Mouse (Mus musculus) heart, embryonic 12.5 days (tissue): ENCODE results near the gene Nudc. TPM values are rescaled to one million over a fixed set of nuclear protein-coding genes. Genes with fewer than 3 reads are reported as not detected.

Experiments
- ATAC-seq: fragments of 200-750 bp; cut with Nextera tagmentation; 2 replicates; pipeline ENCODE4 v1.8.0; 2017; ENCODE audit warnings: moderate TSS enrichment, moderate library complexity; ENCODE audit not compliant: insufficient number of reproducible peaks, low FRiP score
- H3K27ac ChIP-seq: fragments of 300-500 bp; sonication (generic); 2 replicates; pipeline ENCODE4 v1.5.1; 2016; ENCODE audit warnings: mild to moderate bottlenecking, moderate library complexity; ENCODE audit not compliant: poor library complexity, severe bottlenecking
- H3K27me3 ChIP-seq: fragments of 300-500 bp; sonication (generic); replicated peaks from 2 replicates; pipeline ENCODE4 v1.6.1; 2016; ENCODE audit warnings: mild to moderate bottlenecking, moderate library complexity
- H3K36me3 ChIP-seq: fragments of 300-500 bp; sonication (generic); 2 replicates; pipeline ENCODE4 v1.6.1; 2016; ENCODE audit warnings: mild to moderate bottlenecking, moderate library complexity
- H3K4me1 ChIP-seq: fragments of 300-500 bp; sonication (generic); replicated peaks from 2 replicates; pipeline ENCODE4 v1.6.1; 2016; ENCODE audit warnings: mild to moderate bottlenecking
- H3K4me2 ChIP-seq: fragments of 300-500 bp; sonication (generic); 2 replicates; pipeline ENCODE4 v1.6.1; 2016; ENCODE audit warnings: mild to moderate bottlenecking, moderate library complexity
- H3K4me3 ChIP-seq: fragments of 300-500 bp; sonication (generic); 2 replicates; pipeline ENCODE4 v1.5.1; 2016; ENCODE audit warnings: mild to moderate bottlenecking
- H3K9ac ChIP-seq: fragments of 300-500 bp; sonication (generic); 2 replicates; pipeline ENCODE4 v1.6.1; 2016; ENCODE audit warnings: mild to moderate bottlenecking, moderate library complexity
- H3K9me3 ChIP-seq: fragments of 300-500 bp; sonication (generic); replicated peaks from 2 replicates; pipeline ENCODE4 v1.6.1; 2016; ENCODE audit warnings: mild to moderate bottlenecking, moderate library complexity
- WGBS: fragments of 180-500 bp; shearing (Covaris S2); methylation state at CpG from one replicate; pipeline ENCODE4 v1.1.7; 2016; 5-methylcytosine and 5-hydroxymethylcytosine counted together
- polyA plus RNA-seq: library from polyadenylated mRNA; unstranded; fragments of >200 nt; fragmentation: Nextera tagmentation; extraction: Ambion mirVana; gene quantifications from 2 replicates; pipeline ENCODE4 v1.2.1, GENCODE M21; 2016

Nudc gene
- polyA plus RNA-seq, 1 experiment from 2014 or later, result 261 TPM

DNA sequence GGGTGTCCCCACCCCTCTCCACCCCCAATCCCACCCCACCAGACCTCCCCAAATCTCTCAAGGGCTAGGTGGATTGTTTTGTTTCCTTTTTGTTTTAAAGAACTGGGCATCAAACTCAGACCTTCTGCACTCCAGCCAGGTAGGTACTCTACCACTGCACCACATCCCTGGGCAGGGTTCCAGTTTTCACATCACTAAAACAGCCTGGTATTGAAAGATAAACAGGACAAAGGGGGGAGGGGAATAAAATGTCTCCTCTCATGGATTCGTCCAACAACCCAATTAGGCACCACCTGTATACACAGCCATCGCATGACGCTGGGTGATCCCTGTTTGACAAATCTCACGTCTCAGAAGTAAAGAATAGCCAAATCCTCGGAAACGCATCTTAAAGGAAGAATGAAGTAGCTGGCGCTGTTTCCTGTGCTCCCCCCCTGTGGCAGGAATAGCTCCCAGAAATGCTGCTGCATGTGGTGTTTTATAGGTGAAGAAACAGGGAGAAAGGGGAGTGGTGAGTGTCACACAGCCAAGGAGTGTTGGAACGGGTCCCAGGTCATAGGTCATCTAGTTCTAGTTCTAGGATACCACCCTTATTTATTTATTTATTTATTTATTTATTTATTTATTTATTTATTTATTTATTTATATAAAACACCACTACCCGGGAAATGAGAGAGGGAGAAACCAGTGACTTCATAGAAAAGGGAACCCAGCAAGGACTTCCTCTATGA is 40.9 kb downstream of the Nudc start:
- H3K9ac ChIP-seq, result no peak overlapping the region
- no peak overlapping the region for H3K27ac ChIP-seq
- WGBS, result 53% methylated on average over 9 of the region's 9 CpGs
- no peaks in the 10 kb centered on the region for H3K9me3 ChIP-seq
- no peak overlapping the region for H3K4me2 ChIP-seq
- peaks cover 84% of the 10 kb centered on the region for H3K27me3 ChIP-seq
- no peaks in the 10 kb centered on the region for H3K36me3 ChIP-seq
- no peak overlapping the region for H3K4me3 ChIP-seq
- no peaks in the 10 kb centered on the region for H3K4me1 ChIP-seq
- no peak for ATAC-seq

DNA sequence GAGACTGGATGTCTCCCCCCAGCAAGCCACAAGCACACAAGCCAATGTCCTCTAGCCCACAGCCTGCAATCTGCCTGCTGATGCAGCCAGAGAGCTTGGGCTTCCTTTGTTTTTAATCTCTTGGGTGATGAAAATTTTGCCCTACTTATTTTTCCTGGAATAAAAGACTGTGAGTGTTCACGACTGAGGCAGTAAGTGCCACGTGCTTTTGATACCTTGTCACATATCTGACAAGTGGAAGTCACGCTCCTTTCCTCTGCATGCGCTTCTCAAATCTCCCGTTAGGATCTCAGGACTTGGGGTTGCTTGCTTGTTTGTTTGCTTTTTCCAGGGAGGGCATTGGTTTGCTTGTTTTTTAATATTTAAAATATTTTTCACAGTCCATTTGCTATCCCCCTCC is 41.5 kb downstream of the Nudc start:
- Histone ChIP-seq H3K27ac (no peak overlapping the region), H3K4me3 (no peak overlapping the region), H3K27me3 (peaks cover 88% of the 10 kb centered on the region), H3K36me3 (no peaks in the 10 kb centered on the region), H3K9me3 (no peaks in the 10 kb centered on the region), H3K9ac (no peak overlapping the region), H3K4me2 (no peak overlapping the region), H3K4me1 (no peaks in the 10 kb centered on the region)
- 42% methylated on average over 5 of the region's 5 CpGs for WGBS
- ATAC-seq, result no peak

DNA sequence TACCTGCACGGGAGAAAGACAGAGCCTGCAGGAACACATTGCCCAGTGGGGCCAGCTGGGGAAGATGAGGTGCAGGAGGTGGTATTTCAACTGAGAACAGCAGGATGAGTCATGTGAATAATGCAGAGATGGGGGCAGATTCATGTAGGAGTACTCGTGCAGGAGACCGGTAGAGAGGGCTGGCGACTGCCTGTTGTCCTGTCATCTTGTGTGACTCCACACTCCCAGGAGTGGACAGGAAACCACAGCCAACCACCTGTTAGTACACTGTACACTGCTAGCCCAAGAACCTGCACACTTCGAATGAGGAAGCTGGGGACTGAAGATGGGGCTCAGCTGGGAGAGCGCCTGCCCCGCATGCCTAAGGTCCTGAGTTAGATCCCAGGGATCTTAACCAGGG is 44.3 kb downstream of the Nudc start:
- no peak overlapping the region for H3K27ac ChIP-seq
- H3K9me3 ChIP-seq, result no peaks in the 10 kb centered on the region
- no peak for ATAC-seq
- no peak overlapping the region for H3K4me2 ChIP-seq
- 56% methylated on average over 7 of the region's 7 CpGs for WGBS
- H3K9ac ChIP-seq, result no peak overlapping the region
- H3K36me3 ChIP-seq, result no peaks in the 10 kb centered on the region
- no peak overlapping the region for H3K4me3 ChIP-seq
- H3K27me3 ChIP-seq, result peaks cover 95% of the 10 kb centered on the region
- H3K4me1 ChIP-seq, result peaks cover 16% of the 10 kb centered on the region

DNA sequence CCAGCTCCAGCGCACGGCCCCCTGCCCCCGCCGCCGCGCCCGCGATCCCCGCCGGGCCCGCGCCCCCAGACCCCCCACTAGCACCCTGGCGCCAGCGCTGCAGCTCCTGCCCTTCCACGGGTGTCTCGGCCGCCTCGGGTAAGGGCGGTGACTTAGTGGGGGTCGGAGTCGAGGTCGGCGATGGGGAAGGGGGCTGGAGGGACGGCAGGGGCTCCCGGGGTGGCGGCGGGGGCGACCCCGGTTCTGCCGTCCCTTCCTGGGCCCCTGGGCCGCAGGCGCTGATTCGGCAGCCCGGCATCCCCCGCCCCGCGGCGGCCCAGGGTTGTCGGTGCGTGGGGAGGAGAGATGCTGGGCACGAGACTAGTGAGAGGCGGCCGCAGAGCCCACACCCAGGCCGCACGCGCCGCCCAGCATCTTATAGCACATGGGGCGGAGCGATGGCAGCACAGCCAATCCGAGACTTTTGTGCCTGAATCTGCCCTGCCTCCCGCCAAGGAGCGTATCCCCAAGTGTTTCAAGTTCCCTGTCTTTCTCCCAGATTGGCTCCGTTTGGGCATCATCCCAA is 47.6 kb downstream of the Nudc start, which contains the start of gene Trnp1:
TSS of gene Trnp1 (minus strand) at position 391 of the 565 bp plus-strand sequence.
- peak; percentile 70 for ATAC-seq
- peak within 1 kb of the TSS; percentile 70 for H3K9ac ChIP-seq
- under 1% methylated on average over 48 of the region's 53 CpGs for WGBS
- H3K9me3 ChIP-seq, result no peaks in the 10 kb centered on the region
- peak within 1 kb of the TSS; percentile 99 for H3K4me2 ChIP-seq
- peaks cover 23% of the 10 kb centered on the region for H3K4me1 ChIP-seq
- peak within 1 kb of the TSS; percentile 64 for H3K4me3 ChIP-seq
- H3K27me3 ChIP-seq, result peaks cover 86% of the 10 kb centered on the region
- H3K36me3 ChIP-seq, result no peaks in the 10 kb centered on the region
- no peak within 1 kb of the TSS for H3K27ac ChIP-seq

DNA sequence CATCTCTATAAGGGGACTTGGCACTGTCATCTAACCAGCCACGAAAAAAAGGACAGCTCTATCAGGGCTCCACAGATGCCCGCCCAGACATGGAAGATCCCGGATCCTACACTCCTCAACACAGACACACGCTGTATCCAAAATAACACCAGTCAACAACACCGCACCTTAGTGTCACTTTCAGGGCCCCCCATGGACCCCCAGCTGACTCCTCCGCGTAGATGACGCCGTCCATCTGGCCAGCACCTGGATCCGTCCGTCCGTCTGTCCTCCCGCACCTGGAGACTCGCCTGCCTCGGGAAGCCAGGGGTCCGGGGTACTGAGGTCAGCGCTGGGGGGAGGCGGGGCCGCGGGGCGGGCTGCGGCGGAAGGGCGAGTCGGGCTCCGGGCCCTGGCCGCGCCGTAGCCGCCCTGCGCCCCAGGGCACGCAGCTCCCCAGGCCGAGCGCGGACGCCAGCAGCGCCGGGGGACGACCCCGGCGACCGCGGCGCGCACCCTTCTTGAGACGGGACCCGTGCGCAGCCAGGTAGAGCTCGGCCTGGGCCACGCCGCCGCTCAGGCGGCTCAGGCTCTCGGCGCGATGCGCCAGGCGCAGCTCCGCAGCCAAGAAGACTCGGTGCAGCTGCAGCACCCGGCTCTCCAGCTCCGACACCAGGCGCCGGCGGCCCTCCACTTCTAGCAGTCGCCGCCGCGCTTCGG is 48.2 kb downstream of the Nudc start:
- Histone ChIP-seq H3K9me3 (no peaks in the 10 kb centered on the region), H3K4me3 (peak overlapping the region; percentile 64), H3K9ac (peak overlapping the region; percentile 70), H3K27ac (no peak overlapping the region), H3K4me2 (peak overlapping the region; percentile 99), H3K4me1 (peaks cover 23% of the 10 kb centered on the region), H3K27me3 (peaks cover 83% of the 10 kb centered on the region), H3K36me3 (no peaks in the 10 kb centered on the region)
- under 1% methylated on average over 70 of the region's 70 CpGs for WGBS
- ATAC-seq, result peak; percentile 40

DNA sequence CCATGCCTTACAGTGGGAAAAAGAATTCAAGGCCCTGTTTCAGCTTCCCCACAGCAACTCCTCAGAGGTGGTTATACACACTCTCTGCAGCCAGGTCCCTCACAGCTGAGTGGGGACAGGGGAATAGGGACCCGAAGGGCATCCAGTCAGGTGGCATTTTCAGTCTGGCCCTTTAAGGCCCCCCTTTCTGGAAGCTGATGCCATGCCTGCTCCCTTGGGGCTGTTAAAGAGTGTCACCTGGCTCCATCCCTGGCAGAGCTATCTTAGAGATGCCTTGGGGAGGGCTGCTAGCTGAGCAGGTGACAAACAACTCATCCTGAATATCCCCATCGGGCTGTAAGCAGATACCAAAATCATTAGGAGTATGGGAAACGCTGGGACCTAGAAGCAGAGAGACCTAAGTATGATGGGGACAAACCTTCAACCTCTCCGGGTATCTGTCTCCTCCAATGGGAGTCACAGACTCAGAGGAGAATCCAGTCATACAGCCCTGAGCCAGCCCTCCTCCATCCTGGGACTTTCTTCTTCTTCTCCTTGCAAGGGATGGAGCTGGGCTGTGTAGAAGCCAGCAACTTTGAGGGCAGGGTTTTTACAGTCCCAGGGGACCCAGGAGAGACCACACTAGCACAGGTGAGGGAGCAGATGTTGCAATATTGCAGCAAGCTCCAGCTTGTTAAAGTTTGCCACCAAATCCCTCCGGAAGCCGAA is 48.9 kb downstream of the Nudc start:
- peak overlapping the region; percentile 99 for H3K4me2 ChIP-seq
- peak overlapping the region; percentile 64; the same call in 1 of the 2 replicates for H3K4me3 ChIP-seq

DNA sequence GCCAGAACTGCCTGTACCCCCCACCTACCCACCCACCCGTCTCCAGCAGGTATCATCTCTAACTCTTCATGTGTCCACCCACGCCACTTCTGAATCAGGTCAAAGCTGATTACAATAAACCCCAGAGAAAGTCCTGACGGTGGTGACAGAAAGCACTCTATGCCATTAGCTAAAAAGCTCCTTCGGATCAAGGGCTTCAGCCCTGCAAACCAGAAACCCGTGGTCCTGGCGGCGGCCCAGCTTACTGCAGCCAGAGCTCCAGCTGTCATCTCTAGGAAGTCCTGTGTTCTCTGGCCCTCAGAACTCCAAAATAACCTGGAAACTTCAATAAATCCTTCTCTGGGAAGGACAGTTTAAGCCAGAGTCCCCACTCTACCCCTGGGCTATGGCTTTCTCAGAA is 50.1 kb downstream of the Nudc start:
- 21% methylated on average over 7 of the region's 7 CpGs for WGBS
- Histone ChIP-seq H3K27ac (no peak overlapping the region), H3K4me2 (no peak overlapping the region), H3K9me3 (no peaks in the 10 kb centered on the region), H3K36me3 (no peaks in the 10 kb centered on the region), H3K27me3 (peaks cover 64% of the 10 kb centered on the region), H3K9ac (no peak overlapping the region), H3K4me1 (peaks cover 38% of the 10 kb centered on the region), H3K4me3 (no peak overlapping the region)
- ATAC-seq, result no peak

More for the DNA sequence above, 48.9 kb downstream of the Nudc start:
- ATAC-seq, result no peak
- WGBS, result 26% methylated on average over 6 of the region's 6 CpGs
- Histone ChIP-seq H3K36me3 (no peaks in the 10 kb centered on the region), H3K4me1 (peaks cover 27% of the 10 kb centered on the region), H3K27me3 (peaks cover 76% of the 10 kb centered on the region), H3K9me3 (no peaks in the 10 kb centered on the region), H3K27ac (no peak overlapping the region), H3K9ac (no peak overlapping the region)

DNA sequence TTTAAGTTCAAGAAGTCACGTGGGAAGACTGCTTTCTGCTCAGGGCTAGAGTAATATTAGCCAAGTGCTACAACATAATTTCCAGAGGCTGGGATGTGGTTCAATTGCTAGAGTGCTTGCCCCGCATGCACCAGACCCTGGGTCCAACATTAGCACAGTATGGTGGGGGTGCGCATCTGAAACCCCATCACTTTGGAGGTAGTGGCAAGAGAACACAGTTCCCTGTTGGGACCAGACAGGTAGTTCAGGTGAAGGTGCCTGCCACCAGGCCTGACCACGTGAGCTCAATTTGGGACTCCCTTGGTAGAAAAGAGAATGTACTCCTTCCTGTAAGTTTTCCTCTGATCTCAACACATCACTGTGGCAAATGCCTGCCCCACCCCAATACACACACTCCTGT is 50.9 kb downstream of the Nudc start:
- no peaks in the 10 kb centered on the region for H3K36me3 ChIP-seq
- no peak for ATAC-seq
- H3K27me3 ChIP-seq, result peaks cover 55% of the 10 kb centered on the region
- no peak overlapping the region for H3K27ac ChIP-seq
- H3K4me1 ChIP-seq, result peaks cover 38% of the 10 kb centered on the region
- H3K9ac ChIP-seq, result no peak overlapping the region
- WGBS, result 71% methylated on average over 4 of the region's 4 CpGs
- no peak overlapping the region for H3K4me2 ChIP-seq
- H3K9me3 ChIP-seq, result no peaks in the 10 kb centered on the region
- H3K4me3 ChIP-seq, result no peak overlapping the region

DNA sequence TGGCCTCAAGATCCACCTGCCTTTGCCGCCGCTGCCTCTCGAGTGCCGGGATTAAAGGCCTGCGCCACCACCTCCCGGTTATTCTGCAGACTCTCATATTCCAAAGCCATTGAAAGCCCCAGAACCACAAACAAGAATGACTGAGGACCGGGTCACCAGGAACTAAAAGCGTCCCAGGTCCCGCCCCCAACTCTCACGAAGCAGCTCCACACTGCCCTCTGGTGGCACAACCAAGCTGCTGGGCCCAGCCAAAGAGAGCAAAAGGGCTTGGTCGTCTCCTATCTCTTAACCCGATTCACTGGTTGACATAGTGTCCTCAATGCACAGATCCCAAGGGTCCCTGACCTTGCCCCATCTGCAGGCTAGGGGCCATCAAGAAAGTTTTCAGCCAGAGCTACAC is 51.4 kb downstream of the Nudc start:
- H3K27ac ChIP-seq, result no peak overlapping the region
- ATAC-seq, result no peak
- no peaks in the 10 kb centered on the region for H3K9me3 ChIP-seq
- WGBS, result under 1% methylated on average over 12 of the region's 12 CpGs
- H3K27me3 ChIP-seq, result peaks cover 51% of the 10 kb centered on the region
- H3K36me3 ChIP-seq, result no peaks in the 10 kb centered on the region
- H3K4me1 ChIP-seq, result peaks cover 43% of the 10 kb centered on the region
- H3K4me3 ChIP-seq, result peak overlapping the region; percentile 38
- H3K4me2 ChIP-seq, result peak overlapping the region; percentile 71
- H3K9ac ChIP-seq, result peak overlapping the region; percentile 49

DNA sequence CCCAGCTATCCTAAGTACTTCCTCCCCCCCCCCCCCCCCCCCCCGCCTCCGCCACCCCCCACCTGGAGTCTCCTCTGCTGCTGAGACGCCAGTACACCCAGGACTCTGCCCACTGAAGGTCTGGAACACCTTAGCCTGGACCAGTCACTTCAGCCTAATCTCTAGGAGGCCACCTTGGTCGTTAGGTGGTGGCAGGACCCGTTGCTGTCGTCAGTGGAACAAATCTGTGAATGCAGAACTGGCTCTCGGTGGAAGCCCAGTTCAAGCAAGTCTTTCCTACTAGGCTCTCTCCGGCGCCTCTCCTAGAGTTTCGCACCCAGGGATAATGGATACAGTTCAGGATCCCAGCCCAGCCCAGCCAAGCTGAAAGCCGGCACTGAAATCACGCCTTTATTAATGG is 51.9 kb downstream of the Nudc start:
- 18% methylated on average over 10 of the region's 12 CpGs for WGBS
- Histone ChIP-seq H3K27me3 (peaks cover 46% of the 10 kb centered on the region), H3K4me3 (peak overlapping the region; percentile 38), H3K9me3 (no peaks in the 10 kb centered on the region), H3K9ac (peak overlapping the region; percentile 49), H3K36me3 (no peaks in the 10 kb centered on the region), H3K4me2 (peak overlapping the region; percentile 71), H3K4me1 (peaks cover 42% of the 10 kb centered on the region), H3K27ac (no peak overlapping the region)
- ATAC-seq, result no peak

DNA sequence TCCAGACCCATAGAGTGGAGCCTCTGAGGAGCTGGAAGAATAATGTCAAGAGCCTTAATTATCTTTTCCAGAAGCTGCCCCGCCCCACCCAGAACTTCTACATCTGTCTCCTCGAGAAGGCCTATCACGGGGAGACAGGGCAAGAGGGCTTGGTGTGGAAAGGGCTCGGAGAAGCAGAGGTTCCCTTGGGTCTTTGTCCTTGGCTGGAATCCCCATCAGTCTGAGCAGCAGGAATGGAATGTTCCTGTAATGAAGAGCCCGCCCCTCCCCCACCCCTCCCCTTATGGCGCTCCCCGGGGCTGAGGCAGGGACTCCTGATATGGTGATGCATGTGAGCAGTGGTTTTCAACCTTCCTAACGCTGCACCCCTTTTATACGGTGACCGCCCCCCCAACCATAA is 54.0 kb downstream of the Nudc start:
- no peak overlapping the region for H3K4me3 ChIP-seq
- 19% methylated on average over 10 of the region's 10 CpGs for WGBS
- peak; percentile 3; the same call in 1 of the 2 replicates for ATAC-seq
- no peaks in the 10 kb centered on the region for H3K36me3 ChIP-seq
- H3K9me3 ChIP-seq, result no peaks in the 10 kb centered on the region
- H3K4me2 ChIP-seq, result peak overlapping the region; percentile 35
- peaks cover 29% of the 10 kb centered on the region for H3K4me1 ChIP-seq
- no peak overlapping the region for H3K27ac ChIP-seq
- no peak overlapping the region for H3K9ac ChIP-seq
- H3K27me3 ChIP-seq, result peaks cover 25% of the 10 kb centered on the region
